Mouse (Mus musculus) kidney, embryonic 14.5 days (tissue): ENCODE data around the gene Slc29a1. TPM values are rescaled to one million over a fixed set of nuclear protein-coding genes. Genes with fewer than 3 reads are reported as not detected.

Source experiments
- ATAC-seq: fragments of 200-750 bp; cut with Nextera tagmentation; 2 replicates; pipeline ENCODE4 v1.8.0; 2017; ENCODE audit warnings: moderate number of reproducible peaks, mild to moderate bottlenecking, moderate TSS enrichment, moderate library complexity; ENCODE audit not compliant: low FRiP score, low TSS enrichment
- H3K27ac ChIP-seq: fragments of 300-500 bp; sonication (generic); 2 replicates; pipeline ENCODE4 v1.5.1; 2014; ENCODE audit warnings: low read depth, mild to moderate bottlenecking, low read length, moderate library complexity, mixed read lengths
- H3K27me3 ChIP-seq: fragments of 300-500 bp; sonication (generic); 2 replicates; pipeline ENCODE4 v1.6.1; 2014; ENCODE audit warnings: mild to moderate bottlenecking, low read length; ENCODE audit not compliant: control insufficient read depth, insufficient read depth
- H3K36me3 ChIP-seq: fragments of 300-500 bp; sonication (generic); 2 replicates; pipeline ENCODE4 v1.6.1; 2014; ENCODE audit warnings: low read length, mixed read lengths; ENCODE audit not compliant: control insufficient read depth, insufficient read depth
- H3K4me1 ChIP-seq: fragments of 300-500 bp; sonication (generic); 2 replicates; pipeline ENCODE4 v1.6.1; 2014; ENCODE audit warnings: low read length, mixed read lengths; ENCODE audit not compliant: control insufficient read depth, insufficient read depth
- H3K4me2 ChIP-seq: fragments of 300-500 bp; sonication (generic); replicated peaks from 2 replicates; pipeline ENCODE4 v1.6.1; 2014; ENCODE audit warnings: low read depth, mild to moderate bottlenecking, low read length
- H3K4me3 ChIP-seq: fragments of 300-500 bp; sonication (generic); 2 replicates; pipeline ENCODE4 v1.5.1; 2014; ENCODE audit warnings: mild to moderate bottlenecking, low read length
- H3K9ac ChIP-seq: fragments of 300-500 bp; sonication (generic); 2 replicates; pipeline ENCODE4 v1.6.1; 2014; ENCODE audit warnings: low read depth, mild to moderate bottlenecking, low read length, moderate library complexity
- H3K9me3 ChIP-seq: fragments of 300-500 bp; sonication (generic); 2 replicates; pipeline ENCODE4 v1.6.1; 2016; ENCODE audit warnings: low read length; ENCODE audit not compliant: control insufficient read depth
- WGBS: fragments of 180-500 bp; shearing (Covaris S2); extraction: QIAGEN DNeasy Blood & Tissue Kit; methylation state at CpG from one replicate; pipeline ENCODE4 v1.1.7; 2014; 5-methylcytosine and 5-hydroxymethylcytosine counted together
- polyA plus RNA-seq: library from polyadenylated mRNA; unstranded; fragments of >200 nt; fragmentation: Nextera tagmentation; extraction: Ambion mirVana; gene quantifications from 2 replicates; pipeline ENCODE4 v1.2.1, GENCODE M21; 2014

Gene Slc29a1
- polyA plus RNA-seq, 1 experiment from 2014 or later: 83.5 TPM

GRCm38 (mm10) chr17:45601877-45602304, 2.5 kb upstream of the Slc29a1 start, which contains the start of gene Mymx:
Gene Mymx, minus strand, starts transcription at chr17:45602102.
- Histone ChIP-seq H3K4me2 (0 out of 2 replicates have a peak within 1 kb of the TSS, but pooled peaks have one; percentile 21), H3K27ac (no peak within 1 kb of the TSS), H3K4me3 (no peak within 1 kb of the TSS), H3K27me3 (0 out of 2 replicates have a peak, but pooled peaks cover 4% of the 10 kb centered on the region), H3K9ac (0 out of 2 replicates have a peak within 1 kb of the TSS, but pooled peaks have one; percentile 8), H3K36me3 (no peaks in the 10 kb centered on the region), H3K4me1 (peaks cover 15% of the 10 kb centered on the region; the same call in 1 of the 2 replicates), H3K9me3 (no peaks in the 10 kb centered on the region)
- peak; percentile 24; the same call in 1 of the 2 replicates for ATAC-seq
- 41% methylated on average over 6 of the region's 6 CpGs for WGBS

GRCm38 (mm10) chr17:45601325-45601724, 1.9 kb upstream of the Slc29a1 start:
- Histone ChIP-seq H3K4me1 (peaks cover 21% of the 10 kb centered on the region; the same call in 1 of the 2 replicates), H3K4me2 (0 out of 2 replicates have a peak overlapping the region, but pooled peaks have one; percentile 21), H3K36me3 (no peaks in the 10 kb centered on the region), H3K27ac (no peak overlapping the region), H3K27me3 (0 out of 2 replicates have a peak, but pooled peaks cover 4% of the 10 kb centered on the region), H3K4me3 (no peak overlapping the region), H3K9ac (0 out of 2 replicates have a peak overlapping the region, but pooled peaks have one; percentile 8), H3K9me3 (no peaks in the 10 kb centered on the region)
- WGBS: 19% methylated on average over 22 of the region's 22 CpGs
- no peak for ATAC-seq

- H3K4me1 ChIP-seq: peaks cover 26% of the 10 kb centered on the region; the same call in 1 of the 2 replicates
- no peak for ATAC-seq
- H3K4me2 ChIP-seq: no peak overlapping the region
Measured at GRCm38 (mm10) chr17:45600267-45600666, 861 bp upstream of the Slc29a1 start.

GRCm38 (mm10) chr17:45598891-45599290, 515 bp downstream of the Slc29a1 start:
- no peaks in the 10 kb centered on the region for H3K36me3 ChIP-seq
- WGBS: 63% methylated on average over 3 of the region's 3 CpGs
- H3K4me2 ChIP-seq: peak overlapping the region; percentile 88
- H3K4me1 ChIP-seq: peaks cover 38% of the 10 kb centered on the region
- no peak overlapping the region for H3K27ac ChIP-seq
- H3K27me3 ChIP-seq: 0 out of 2 replicates have a peak, but pooled peaks cover 4% of the 10 kb centered on the region
- H3K9me3 ChIP-seq: no peaks in the 10 kb centered on the region
- H3K4me3 ChIP-seq: no peak overlapping the region
- no peak for ATAC-seq
- no peak overlapping the region; the same call in 1 of the 2 replicates for H3K9ac ChIP-seq

More at GRCm38 (mm10) chr17:45600267-45600666, 861 bp upstream of the Slc29a1 start:
- Histone ChIP-seq H3K9me3 (no peaks in the 10 kb centered on the region), H3K4me3 (no peak overlapping the region), H3K27me3 (0 out of 2 replicates have a peak, but pooled peaks cover 4% of the 10 kb centered on the region), H3K9ac (no peak overlapping the region), H3K36me3 (no peaks in the 10 kb centered on the region), H3K27ac (no peak overlapping the region)
- WGBS: 50% methylated on average over 8 of the region's 8 CpGs

GRCm38 (mm10) chr17:45598376-45598775, 1.0 kb downstream of the Slc29a1 start:
- ATAC-seq: no peak
- Histone ChIP-seq H3K9me3 (no peaks in the 10 kb centered on the region), H3K4me3 (no peak overlapping the region), H3K9ac (no peak overlapping the region), H3K36me3 (no peaks in the 10 kb centered on the region), H3K4me1 (peaks cover 43% of the 10 kb centered on the region), H3K27ac (no peak overlapping the region), H3K4me2 (no peak overlapping the region), H3K27me3 (0 out of 2 replicates have a peak, but pooled peaks cover 4% of the 10 kb centered on the region)
- WGBS: 96% methylated on average over 2 of the region's 2 CpGs

GRCm38 (mm10) chr17:45597787-45598186, 1.6 kb downstream of the Slc29a1 start:
- no peak overlapping the region for H3K9ac ChIP-seq
- H3K4me3 ChIP-seq: no peak overlapping the region
- H3K4me2 ChIP-seq: no peak overlapping the region
- 31% methylated on average over 3 of the region's 3 CpGs for WGBS
- H3K36me3 ChIP-seq: no peaks in the 10 kb centered on the region
- H3K27me3 ChIP-seq: peaks cover 6% of the 10 kb centered on the region; the same call in 1 of the 2 replicates
- no peaks in the 10 kb centered on the region for H3K9me3 ChIP-seq
- no peak overlapping the region for H3K27ac ChIP-seq
- no peak for ATAC-seq
- H3K4me1 ChIP-seq: peaks cover 49% of the 10 kb centered on the region

- no peaks in the 10 kb centered on the region for H3K36me3 ChIP-seq
- H3K4me3 ChIP-seq: no peak overlapping the region
- no peak overlapping the region for H3K27ac ChIP-seq
- ATAC-seq: peak; percentile 17; the same call in 1 of the 2 replicates
- H3K9me3 ChIP-seq: no peaks in the 10 kb centered on the region
- peaks cover 6% of the 10 kb centered on the region; the same call in 1 of the 2 replicates for H3K27me3 ChIP-seq
- no peak overlapping the region for H3K9ac ChIP-seq
- peaks cover 59% of the 10 kb centered on the region for H3K4me1 ChIP-seq
- 37% methylated on average over 11 of the region's 11 CpGs for WGBS
- no peak overlapping the region for H3K4me2 ChIP-seq
Measured at GRCm38 (mm10) chr17:45596631-45597396, 2.6 kb downstream of the Slc29a1 start.

GRCm38 (mm10) chr17:45595736-45596390, 3.5 kb downstream of the Slc29a1 start:
- 3% methylated on average over 23 of the region's 23 CpGs for WGBS
- Histone ChIP-seq H3K4me3 (peak overlapping the region; percentile 61), H3K9me3 (no peaks in the 10 kb centered on the region), H3K4me2 (peak overlapping the region; percentile 97), H3K27ac (no peak overlapping the region), H3K36me3 (no peaks in the 10 kb centered on the region), H3K4me1 (peaks cover 62% of the 10 kb centered on the region), H3K27me3 (peaks cover 3% of the 10 kb centered on the region; the same call in 1 of the 2 replicates), H3K9ac (peak overlapping the region; percentile 72)
- peak; percentile 30 for ATAC-seq
